Mouse (Mus musculus) Patski (cell line): ENCODE results near the gene Tekt1. TPM values are rescaled to one million over a fixed set of nuclear protein-coding genes. Genes with fewer than 3 reads are reported as not detected.
A peak's percentile ranks its signal among the peaks of the same experiment; 100 is the strongest.

ENCODE experiments used
- ATAC-seq: fragments of 100-300 bp; one replicate; pipeline ENCODE4 v1.8.0; 2021
- CTCF ChIA-PET: fragments of 350-600 bp; sonication (Branson Sonifier 250); formaldehyde crosslinking; loops from one replicate; lab custom pipeline; 2022; ENCODE audit warnings: inconsistent platforms; lab: Charles Lee
- POLR2A ChIA-PET: fragments of 350-600 bp; sonication (Branson Sonifier 250); formaldehyde crosslinking; loops from one replicate; lab custom pipeline; 2022; ENCODE audit warnings: antibody characterized with exemption, inconsistent platforms; lab: Charles Lee
- DNase-seq: peaks from one replicate; pipeline ENCODE4 v3.0.0-alpha.2; 2011; ENCODE audit warnings: low read depth, low spot score
- H3K27me3 ChIP-seq: fragments of 371-371 bp; one replicate; pipeline ENCODE4 v1.5.1; 2021
- CTCF ChIP-seq: fragments of 100-300 bp; IDR thresholded peaks from one replicate; pipeline ENCODE4 v1.5.1; 2021
- in situ Hi-C: fragments of 300-500 bp; cut with MboI; formaldehyde crosslinking; loops from 3 replicates; pipeline ENCODE4 v1.11.1; 2018; ENCODE audit warnings: low pct_unique_long_range_greater_than_20kb, mixed read lengths
- polyA plus RNA-seq: library from polyadenylated mRNA; unstranded; gene quantifications from one replicate; pipeline ENCODE4 v1.2.3, GENCODE M21; 2021

Gene Tekt1
- polyA plus RNA-seq, 1 experiment from 2014 or later = not detected

DNA sequence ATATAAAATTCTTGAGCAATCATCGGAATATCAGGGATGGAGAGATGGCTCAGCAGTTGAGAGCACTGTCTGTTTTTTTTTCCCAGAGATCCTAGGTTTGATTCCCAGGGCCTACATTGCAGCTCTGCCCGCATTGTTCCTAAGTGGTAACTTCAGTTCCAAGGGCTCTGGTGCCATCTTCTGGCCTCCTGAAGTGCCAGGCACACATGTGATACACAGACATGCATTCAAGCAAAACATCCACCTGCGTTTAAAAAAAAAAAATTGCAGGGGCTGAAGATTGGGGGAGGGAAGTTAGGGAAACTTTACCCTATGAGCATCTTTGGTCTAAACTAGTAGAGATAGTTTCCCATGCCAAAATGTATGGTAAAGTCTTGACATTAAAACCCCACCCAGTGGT is 37.8 kb downstream of the Tekt1 start:
- in situ Hi-C loops = loop anchor here (5.0 kb wide), 1 partner anchor 102 kb away; no protein-coding TSS in a partner anchor
- POLR2A ChIA-PET = no interaction called here
- CTCF ChIA-PET = interaction anchor here (0.7 to 1.4 kb wide), 5 partner anchors 9 to 35 kb away, joined by 3 to 5 read pairs (median 3); partner anchors contain the start of gene Xaf1
- peak; percentile 67 for TF ChIP-seq CTCF
- no peaks in the 10 kb centered on the region for H3K27me3 ChIP-seq
- no peak for DNase-seq
- ATAC-seq = no peak

DNA sequence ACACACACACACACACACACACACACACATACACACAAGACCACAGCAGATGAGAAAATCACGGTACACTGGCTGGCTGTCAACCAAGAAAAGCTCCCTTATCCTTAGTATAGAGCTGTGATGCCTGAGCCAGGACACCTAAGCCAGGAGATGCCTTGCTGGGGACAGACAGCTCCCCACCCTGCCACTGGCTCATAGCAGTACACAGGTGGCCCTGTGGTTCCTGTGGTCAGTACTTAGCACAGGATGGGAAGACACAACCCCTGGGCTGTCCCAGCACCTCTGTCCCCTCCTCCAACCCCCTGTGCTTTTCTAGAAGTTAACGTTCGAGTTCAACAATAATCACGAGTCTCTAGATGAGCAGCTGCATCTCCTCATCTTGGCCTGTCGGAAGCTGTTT is 44.2 kb downstream of the Tekt1 start:
- DNase-seq (no peak), ATAC-seq (no peak)
- in situ Hi-C loops = no loop called here
- no peaks in the 10 kb centered on the region for H3K27me3 ChIP-seq
- ChIA-PET POLR2A (no interaction called here), CTCF (interaction anchor here (1.7 kb wide), 1 partner anchor 26 kb away, joined by 5 read pairs; no protein-coding TSS in a partner anchor)
- no peak for TF ChIP-seq CTCF

DNA sequence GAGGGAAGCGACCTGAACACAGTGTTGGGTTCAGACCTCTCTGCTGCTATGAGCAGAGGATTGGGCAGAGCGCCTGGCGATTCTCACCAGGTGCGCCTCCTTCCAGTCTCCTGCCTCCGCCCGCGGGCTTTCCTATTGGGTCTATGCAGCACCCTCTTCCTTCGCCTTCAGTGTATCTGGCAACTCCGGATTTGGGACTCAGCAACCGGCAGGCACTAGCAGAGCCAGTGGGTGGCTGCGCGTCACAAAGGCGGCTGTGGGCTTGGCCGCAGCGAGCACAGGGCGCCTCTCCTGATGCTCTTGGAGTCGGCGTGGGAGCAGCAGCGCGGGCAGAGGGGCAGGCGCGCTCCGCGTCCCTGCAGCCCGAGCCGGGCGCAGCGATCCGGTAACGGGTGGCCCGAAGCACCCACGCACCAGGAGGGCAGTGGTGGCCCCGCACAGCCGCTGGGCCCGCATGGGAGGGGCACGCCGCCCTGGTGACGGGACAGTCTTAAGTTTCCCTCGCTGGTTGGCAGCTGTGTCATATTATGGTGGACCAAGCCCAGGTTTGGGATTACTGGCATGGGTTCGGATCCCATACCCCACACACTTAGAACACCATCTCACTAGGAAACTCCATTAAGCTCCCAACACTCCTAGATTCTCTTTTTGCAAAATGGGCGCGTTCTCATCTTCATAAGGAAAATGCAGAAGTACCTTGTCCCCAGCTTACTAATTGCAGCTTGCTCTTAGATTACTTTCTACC is 47.9 kb downstream of the Tekt1 start, which contains the start of gene Fbxo39:
Gene Fbxo39, plus strand, starts transcription at position 294 of the 745 bp plus-strand sequence.
- POLR2A ChIA-PET = no interaction called here
- DNase-seq (no peak), ATAC-seq (no peak)
- CTCF ChIA-PET = interaction anchor here (1.9 kb wide), 1 partner anchor 48 kb away, joined by 4 read pairs; no protein-coding TSS in a partner anchor
- TF ChIP-seq CTCF = no peak
- in situ Hi-C loops = no loop called here
- H3K27me3 ChIP-seq = no peaks in the 10 kb centered on the region

GRCm38 (mm10) chr11:72311355-72312001 is 50.8 kb downstream of the Tekt1 start:
- in situ Hi-C loops = no loop called here
- no peak for TF ChIP-seq CTCF
- no peaks in the 10 kb centered on the region for H3K27me3 ChIP-seq
- ATAC-seq (no peak), DNase-seq (no peak)
- ChIA-PET CTCF (interaction anchor here (1.5 kb wide), 1 partner anchor 90 kb away, joined by 3 read pairs; no protein-coding TSS in a partner anchor), POLR2A (interaction anchor here (0.6 kb wide), 1 partner anchor 188 kb away, joined by 3 read pairs; no protein-coding TSS in a partner anchor)

GRCm38 (mm10) chr11:72310491-72310890 is 51.8 kb downstream of the Tekt1 start:
- H3K27me3 ChIP-seq = no peaks in the 10 kb centered on the region
- ChIA-PET CTCF (no interaction called here), POLR2A (no interaction called here)
- in situ Hi-C loops = no loop called here
- no peak for TF ChIP-seq CTCF
- no peak for DNase-seq
- ATAC-seq = no peak

- ChIA-PET POLR2A (no interaction called here), CTCF (no interaction called here)
- H3K27me3 ChIP-seq = no peaks in the 10 kb centered on the region
- ATAC-seq (no peak), DNase-seq (no peak)
- TF ChIP-seq CTCF = no peak
- in situ Hi-C loops = no loop called here
Measured at GRCm38 (mm10) chr11:72308982-72309381, 53.3 kb downstream of the Tekt1 start.

GRCm38 (mm10) chr11:72307461-72307860 is 54.8 kb downstream of the Tekt1 start:
- no peak for TF ChIP-seq CTCF
- in situ Hi-C loops = no loop called here
- no peak for ATAC-seq
- no peak for DNase-seq
- H3K27me3 ChIP-seq = no peaks in the 10 kb centered on the region
- CTCF ChIA-PET = no interaction called here
- POLR2A ChIA-PET = interaction anchor here (1.2 kb wide), 1 partner anchor 35 kb away, joined by 3 read pairs; no protein-coding TSS in a partner anchor

- POLR2A ChIA-PET = interaction anchor here (0.5 to 1.0 kb wide), 2 partner anchors 11 to 17 kb away, joined by 3 to 4 read pairs; no protein-coding TSS in a partner anchor
Measured at GRCm38 (mm10) chr11:72302230-72302629, 60.0 kb downstream of the Tekt1 start.

GRCm38 (mm10) chr11:72301334-72301733 is 60.9 kb downstream of the Tekt1 start, which contains the start of gene Xaf1:
Xaf1 (plus strand) TSS chr11:72301629.
- peak; percentile 92 for ATAC-seq
- no peak for TF ChIP-seq CTCF
- H3K27me3 ChIP-seq = no peaks in the 10 kb centered on the region
- ChIA-PET CTCF (interaction anchor here (1.3 to 2.6 kb wide), 4 partner anchors 13 to 43 kb away, joined by 3 to 8 read pairs (median 3); no protein-coding TSS in a partner anchor), POLR2A (interaction anchor here (1.0 to 1.5 kb wide), 2 partner anchors 10 to 33 kb away, joined by 3 read pairs; no protein-coding TSS in a partner anchor)
- in situ Hi-C loops = no loop called here
- DNase-seq = peak; percentile 33

More at GRCm38 (mm10) chr11:72302230-72302629, 60.0 kb downstream of the Tekt1 start:
- CTCF ChIA-PET = interaction anchor here (1.0 to 2.6 kb wide), 4 partner anchors 14 to 42 kb away, joined by 3 to 8 read pairs (median 3); no protein-coding TSS in a partner anchor
- no peak for ATAC-seq
- DNase-seq = no peak
- in situ Hi-C loops = no loop called here
- no peak for TF ChIP-seq CTCF
- no peaks in the 10 kb centered on the region for H3K27me3 ChIP-seq

Other genes starting within 250 kb of the Tekt1 start
- 5.0 TPM for gene Pitpnm3, start 226.7 kb downstream of the Tekt1 start, polyA plus RNA-seq
- 1.5 TPM for gene Gm43951, start 155.6 kb downstream of the Tekt1 start, polyA plus RNA-seq
- gene 4933427D14Rik, start 155.0 kb downstream of the Tekt1 start, polyA plus RNA-seq = 16.3 TPM
- gene Txndc17, start 154.9 kb downstream of the Tekt1 start, polyA plus RNA-seq = 167 TPM
- gene Med31, start 146.8 kb downstream of the Tekt1 start, polyA plus RNA-seq = 24.1 TPM
- 0.19 TPM for gene Slc13a5, start 95.2 kb downstream of the Tekt1 start, polyA plus RNA-seq
- gene Xaf1, start 60.8 kb downstream of the Tekt1 start, polyA plus RNA-seq = 8.6 TPM
- gene Fbxo39, start 48.0 kb downstream of the Tekt1 start, polyA plus RNA-seq = not detected
- gene Smtnl2, start 49.3 kb upstream of the Tekt1 start, polyA plus RNA-seq = 18.8 TPM
- 0.23 TPM for gene Ggt6, start 73.1 kb upstream of the Tekt1 start, polyA plus RNA-seq
- gene Mybbp1a, start 78.9 kb upstream of the Tekt1 start, polyA plus RNA-seq = 184 TPM
- gene Spns2, start 127.5 kb upstream of the Tekt1 start, polyA plus RNA-seq = 111 TPM
- gene Spns3, start 188.1 kb upstream of the Tekt1 start, polyA plus RNA-seq = 7.8 TPM
- 53.6 TPM for gene Ube2g1, start 244.8 kb upstream of the Tekt1 start, polyA plus RNA-seq